Mouse (Mus musculus) adrenal gland, postnatal 10 days (tissue): ENCODE results near the gene Gm20075. TPM values are rescaled to one million over a fixed set of nuclear protein-coding genes. Genes with fewer than 3 reads are reported as not detected.
"Not testable (repeated sequence)": the region's sequence is repeated elsewhere in the genome, so short reads cannot be mapped to it uniquely, and the experiment has no call there.

Experiments
- DNase-seq: peaks from one replicate; pipeline ENCODE4 v3.0.0; 2021; ENCODE audit warnings: mixed read lengths
- long read RNA-seq, 2 experiments: library from polyadenylated mRNA; stranded (forward); transcript quantifications; one replicate each; pipeline ENCODE4 v2.0.0; 2021
- total RNA-seq, 2 experiments: library from RNA; stranded (reverse); gene quantifications; 2 replicates each; pipeline ENCODE4 v1.2.3; 2021

Gm20075 gene
- total RNA-seq, result 10 to 100 TPM; 19.1 to 23.2 TPM
- long read RNA-seq, experiment 1, transcript Gm20075-201 (1 exons, 2,161 nt), result major isoform, 5 of 5 reads
- long read RNA-seq, experiment 1, partial matches to known transcripts, result 0 of 5 reads
- long read RNA-seq, experiment 1, other reads (novel, unspliced or antisense), result 0 of 5 reads
- long read RNA-seq, experiment 2, partial matches to known transcripts, result 0 of 4 reads
- long read RNA-seq, experiment 2, other reads (novel, unspliced or antisense), result 0 of 4 reads

DNA sequence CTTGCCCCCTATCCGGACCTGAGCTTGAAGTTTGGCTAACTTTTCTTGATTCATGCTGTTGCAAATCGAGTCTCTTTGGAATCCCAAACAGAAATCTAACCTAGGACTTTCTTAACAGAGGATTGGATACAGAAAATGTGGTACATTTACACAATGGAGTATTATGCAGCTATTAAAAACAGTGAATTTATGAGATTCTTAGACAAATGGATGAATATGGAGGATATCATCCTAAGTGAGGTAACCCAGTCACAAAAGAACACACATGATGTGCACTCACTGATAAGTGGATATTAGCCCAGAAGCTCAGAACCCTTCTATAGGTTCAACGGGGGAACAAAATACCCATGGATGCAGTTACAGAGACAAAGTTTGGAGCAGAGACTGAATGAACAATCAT lies at the start of gene Gm20075:
TSS of gene Gm20075 (minus strand) at position 101 of the 400 bp plus-strand sequence.
- DNase-seq, result not testable (repeated sequence)

DNA sequence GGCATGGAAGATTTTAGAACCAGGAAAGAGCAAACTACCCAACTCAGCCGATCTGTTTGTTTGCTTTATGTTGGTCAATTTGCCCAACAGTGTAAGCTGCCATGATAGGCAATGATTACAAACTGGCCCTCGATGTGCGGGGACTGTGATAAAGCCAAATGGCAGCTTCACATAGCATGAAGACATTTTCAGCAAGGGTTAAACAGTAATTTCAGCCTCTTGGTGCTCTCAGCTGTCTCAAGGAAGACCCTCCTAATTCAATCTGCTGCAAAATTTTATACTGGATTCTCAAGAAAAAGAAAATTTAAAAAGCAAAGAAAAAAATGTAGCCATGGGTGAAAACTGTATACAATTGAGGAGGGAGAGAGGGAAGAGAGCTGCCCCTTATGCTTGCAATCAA lies 47.9 kb upstream of the Gm20075 start:
- DNase-seq, result no peak

DNA sequence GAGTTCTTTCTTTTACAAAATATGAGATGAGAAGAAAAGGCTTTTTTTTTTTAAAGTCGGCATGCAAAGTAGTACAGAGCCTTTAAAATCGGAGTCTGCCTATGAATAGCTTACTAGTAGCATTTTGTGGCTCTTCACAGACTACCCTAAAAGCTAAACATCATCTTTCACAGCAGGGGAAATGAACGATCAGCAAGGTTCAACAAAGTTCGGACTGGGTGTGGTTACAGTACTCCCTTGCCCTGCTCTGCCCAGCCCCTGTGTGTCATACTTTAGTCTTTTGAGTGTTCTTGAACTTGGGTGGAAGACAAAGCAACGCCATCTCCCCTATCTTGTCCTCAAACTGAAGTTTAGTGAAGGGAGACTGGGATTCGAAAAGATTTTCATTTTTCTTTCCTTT lies 45.5 kb upstream of the Gm20075 start:
- no peak for DNase-seq

DNA sequence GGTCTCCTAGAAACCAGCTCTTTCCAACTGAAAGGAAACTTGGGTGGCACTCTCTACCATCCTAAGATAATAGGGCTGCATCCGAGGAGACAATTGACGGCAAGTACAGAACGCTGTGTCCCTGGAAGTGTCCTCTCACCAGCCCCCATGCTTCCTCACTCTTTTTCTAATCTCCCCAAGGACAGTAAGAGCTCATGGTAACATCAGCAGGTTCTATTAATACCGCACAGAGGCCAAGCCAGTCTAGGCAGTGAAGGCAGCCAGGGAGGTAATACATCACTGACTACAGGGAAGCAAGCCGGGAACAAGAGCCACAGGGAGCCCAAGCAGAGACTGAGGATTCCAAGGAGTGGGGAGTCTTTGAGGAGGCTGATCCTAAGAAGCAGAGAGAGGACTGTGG lies 43.8 kb upstream of the Gm20075 start:
- DNase-seq, result peak; percentile 22

DNA sequence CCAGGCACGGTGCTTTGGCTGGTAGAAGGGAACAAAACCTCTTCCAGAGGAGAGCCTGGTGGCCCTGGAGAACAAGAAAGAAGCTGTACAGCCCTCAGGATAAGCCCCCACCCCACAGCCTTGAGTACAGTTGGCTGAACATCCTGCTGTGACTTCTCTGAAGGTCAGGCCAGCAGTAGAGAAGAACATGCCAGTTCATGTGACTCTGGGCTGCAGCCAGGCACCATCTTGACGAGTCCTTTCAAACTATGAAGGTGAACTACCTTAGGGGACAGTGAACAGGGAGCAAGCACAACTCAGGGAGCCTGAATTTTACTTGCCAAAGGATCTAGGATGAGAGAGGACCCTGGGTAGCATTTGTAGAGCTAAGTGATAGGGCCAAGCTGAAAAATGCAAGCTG lies 31.5 kb upstream of the Gm20075 start:
- no peak for DNase-seq

DNA sequence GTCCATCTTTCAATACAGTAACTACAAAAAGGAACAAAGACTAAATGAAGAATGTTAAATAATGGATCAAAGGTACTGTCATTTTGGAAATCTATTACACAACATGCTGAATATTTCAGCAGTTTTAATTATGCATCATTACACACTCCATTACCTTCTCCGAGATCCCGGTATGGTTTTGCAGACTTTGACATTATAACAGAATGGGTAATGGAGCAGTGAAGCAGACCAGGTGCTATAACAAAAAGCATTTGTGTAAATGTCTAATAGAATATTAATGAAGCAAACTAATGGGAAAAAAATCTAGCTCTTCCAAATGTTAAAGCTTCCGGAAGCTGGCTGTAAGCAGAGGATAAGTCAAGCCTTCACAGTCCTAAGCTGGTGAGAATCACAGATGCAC lies 29.6 kb upstream of the Gm20075 start:
- DNase-seq, result no peak

DNA sequence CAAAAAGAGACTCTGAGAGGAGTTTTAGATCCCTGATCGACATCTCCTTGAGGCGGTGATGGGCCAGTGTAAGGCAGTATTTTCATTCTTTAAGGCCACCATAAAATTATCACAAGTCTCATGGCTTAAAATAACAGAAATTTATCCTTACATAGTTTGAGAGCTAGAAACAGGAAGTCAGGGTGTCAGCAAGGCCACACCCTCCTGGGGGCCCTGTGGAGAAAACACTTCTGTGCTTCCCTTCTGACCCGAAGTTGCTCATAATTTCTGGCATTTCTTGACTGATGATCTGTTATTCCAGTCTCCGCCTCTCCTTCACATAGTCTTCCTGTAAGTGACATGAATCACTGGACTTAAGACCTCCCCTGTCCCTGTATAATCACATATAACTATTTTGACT lies 25.2 kb upstream of the Gm20075 start:
- no peak for DNase-seq

DNA sequence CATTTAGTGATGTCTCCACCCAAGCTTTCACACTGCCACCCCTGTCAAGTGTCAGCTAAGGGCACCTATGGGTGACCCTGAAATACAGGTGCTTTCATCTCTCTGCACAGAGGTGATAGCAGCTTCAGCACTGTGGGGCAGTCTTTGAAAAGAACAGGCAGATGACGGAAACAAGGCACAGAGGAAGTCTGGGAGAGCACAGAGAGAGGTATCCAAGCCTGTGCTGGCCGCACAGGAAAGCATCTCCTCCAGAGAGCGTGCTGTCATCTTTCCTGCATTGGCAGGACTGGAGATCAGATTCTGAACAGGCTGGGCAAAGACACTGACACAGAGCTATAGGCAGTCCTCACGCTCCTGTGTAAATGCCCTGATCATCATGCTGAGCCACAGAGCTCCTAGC lies 9.8 kb upstream of the Gm20075 start:
- no peak for DNase-seq

DNA sequence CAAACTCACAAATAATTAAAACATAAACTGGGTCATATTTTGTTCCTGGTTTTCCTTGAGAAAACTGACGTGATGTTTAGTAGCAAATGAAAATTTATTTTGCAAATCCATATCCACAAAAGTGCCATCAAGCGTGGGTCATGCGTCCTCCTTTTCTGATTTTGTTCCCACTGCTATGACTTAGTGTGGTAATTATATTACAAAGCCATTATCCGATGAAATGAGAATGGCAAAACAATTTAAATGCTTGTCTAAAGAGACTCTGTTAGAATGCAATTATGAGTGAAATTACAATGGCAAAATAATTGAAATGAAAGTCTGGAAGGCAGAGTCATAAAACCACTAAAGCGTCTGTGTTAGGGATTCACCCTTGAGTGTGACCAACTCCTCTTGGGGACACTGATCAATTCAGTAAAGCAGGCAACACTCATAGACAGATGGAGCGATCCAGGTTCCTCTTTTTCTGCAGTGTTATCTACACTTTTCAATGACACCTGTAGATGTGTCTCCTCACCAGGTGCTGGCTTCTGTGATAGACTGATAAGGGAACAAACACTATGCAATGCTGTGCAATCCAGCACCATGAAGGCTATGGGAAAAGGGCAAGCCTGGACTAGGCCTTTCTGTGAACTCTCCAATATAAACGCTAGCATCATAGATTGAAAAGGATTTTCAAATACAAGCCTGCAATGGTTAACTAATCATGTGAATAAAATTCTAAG lies 4.6 kb upstream of the Gm20075 start:
- DNase-seq, result no peak

DNA sequence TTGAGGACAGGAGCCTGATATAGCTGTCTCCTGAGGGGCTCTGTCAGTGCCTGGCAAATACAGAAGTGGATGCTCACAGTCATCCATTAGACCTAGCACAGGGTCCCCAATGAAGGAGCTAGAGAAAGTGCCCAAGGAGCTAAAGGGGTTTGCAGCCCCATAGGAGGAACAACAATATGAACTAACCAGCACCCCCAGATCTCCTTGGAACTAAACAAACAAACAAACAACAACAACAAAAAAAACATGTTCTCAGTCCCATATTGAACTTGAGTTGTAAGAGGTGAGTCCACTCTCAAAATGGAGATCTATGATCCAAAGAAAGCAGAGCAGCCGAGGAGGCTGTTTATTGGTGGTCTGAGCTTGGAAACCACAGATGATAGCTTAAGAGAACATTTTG lies 578 bp upstream of the Gm20075 start, which contains the start of gene Gm17190:
TSS of gene Gm17190 (plus strand) at position 301 of the 400 bp plus-strand sequence.
- DNase-seq, result not testable (repeated sequence)

DNA sequence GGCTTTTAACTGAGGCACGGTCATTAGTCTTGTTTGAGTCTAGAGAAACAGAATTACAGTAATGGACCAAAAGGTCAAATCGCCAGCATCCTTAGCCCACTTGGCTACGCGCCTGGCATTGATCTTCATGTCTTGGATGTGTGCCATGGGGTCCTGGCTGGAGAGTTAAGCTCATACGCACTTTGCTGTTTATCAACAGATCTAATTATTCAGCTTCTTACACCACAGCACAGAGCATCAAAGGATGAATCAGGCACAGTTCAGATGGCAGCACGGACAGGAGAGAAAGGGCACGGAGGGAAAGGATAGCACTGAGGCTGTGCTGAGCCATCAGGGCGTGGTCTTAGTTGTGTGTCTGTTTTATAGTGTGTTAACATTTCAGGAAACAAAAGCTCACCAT lies 7.6 kb downstream of the Gm20075 start:
- DNase-seq, result peak; percentile 20

DNA sequence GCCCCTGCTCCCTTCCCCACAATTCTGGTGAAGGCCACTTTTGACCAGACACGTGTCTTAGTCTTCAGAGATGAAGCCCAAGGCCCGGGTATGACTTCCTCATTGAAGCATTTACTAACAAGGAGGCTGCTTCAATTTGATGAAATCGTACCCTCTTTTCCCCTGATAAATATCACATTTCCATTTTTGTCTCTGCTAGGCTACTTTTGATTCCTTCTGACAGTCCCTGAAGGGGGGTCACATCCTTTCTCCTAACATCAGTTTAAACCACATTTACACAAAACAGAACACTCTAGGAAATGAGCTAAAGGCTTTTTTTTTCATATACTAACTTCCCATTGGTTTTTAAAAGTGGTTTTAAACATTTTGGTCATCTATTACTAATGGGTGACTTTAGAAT lies 28.4 kb downstream of the Gm20075 start:
- DNase-seq, result no peak

DNA sequence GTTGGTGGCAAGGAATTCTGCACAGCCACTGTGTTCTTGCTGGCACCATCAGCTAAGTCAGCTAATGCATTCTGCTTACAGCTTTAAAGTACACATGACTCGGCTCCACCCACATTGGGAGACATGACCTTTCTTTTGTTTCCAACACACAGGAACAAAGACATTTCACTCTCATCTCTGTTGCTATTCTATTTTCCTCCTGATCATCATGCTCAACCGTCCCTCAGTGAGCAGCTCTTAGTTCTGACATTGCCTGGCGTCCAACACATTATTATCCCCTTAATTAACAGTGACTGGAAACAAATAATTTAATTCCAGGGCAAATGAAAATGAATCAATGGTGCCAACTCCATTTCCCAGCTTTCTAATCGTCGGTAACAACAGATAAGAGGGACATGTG lies 35.8 kb downstream of the Gm20075 start:
- no peak for DNase-seq

DNA sequence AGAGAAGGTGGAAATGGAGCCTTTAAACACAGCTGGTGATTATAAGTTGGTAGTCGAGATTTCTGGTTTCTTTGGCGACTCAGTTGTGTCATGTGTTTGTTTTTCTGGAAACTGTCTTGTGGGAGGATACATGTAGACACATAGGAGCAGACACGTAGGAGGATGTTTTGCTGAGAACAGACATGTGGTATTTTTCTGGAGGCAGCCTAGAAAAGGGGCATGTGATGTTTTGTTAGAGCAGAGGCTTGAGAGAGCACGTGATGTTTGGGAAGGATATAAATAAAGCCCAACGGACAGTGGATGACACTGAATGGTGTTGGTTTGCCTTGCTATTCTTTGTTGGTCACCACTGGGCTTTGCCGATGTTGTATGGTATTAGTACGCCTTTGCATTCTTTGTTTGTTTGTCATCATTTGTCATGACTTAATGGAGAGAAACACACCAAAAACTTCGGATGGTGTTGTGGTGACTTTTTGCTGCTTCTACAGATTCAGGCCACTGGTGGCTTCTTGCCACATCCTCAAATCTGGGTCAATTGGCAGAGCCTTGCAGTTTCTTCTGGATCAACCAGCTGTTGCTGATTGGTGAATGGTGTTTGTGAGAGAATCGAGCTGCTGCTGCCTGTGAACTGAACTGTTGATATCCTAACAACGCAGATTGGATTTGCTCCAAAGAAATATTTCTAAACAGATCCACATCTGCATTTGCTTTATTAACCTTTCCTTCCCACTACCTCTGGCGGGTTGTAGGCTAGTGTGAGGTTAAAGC lies 40.7 kb downstream of the Gm20075 start:
- DNase-seq, result no peak

DNA sequence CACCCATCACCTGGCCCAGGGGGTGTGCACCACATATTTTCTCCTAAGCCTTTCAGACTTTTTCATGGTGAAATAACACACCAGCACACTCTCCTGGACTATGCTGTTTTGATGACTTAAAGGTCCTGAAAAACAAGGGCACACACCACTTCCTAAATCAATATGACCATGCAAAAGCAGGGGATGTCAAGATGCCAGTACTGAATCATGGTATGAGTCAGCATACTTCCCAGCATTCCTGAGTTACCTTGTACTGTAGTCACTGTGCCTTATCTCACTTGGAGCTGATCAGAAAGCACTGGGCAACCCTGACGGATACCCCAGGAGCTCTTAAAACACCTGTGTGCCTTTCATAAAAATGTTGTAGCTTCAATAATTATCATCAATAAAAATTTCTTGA lies 41.6 kb downstream of the Gm20075 start:
- no peak for DNase-seq

DNA sequence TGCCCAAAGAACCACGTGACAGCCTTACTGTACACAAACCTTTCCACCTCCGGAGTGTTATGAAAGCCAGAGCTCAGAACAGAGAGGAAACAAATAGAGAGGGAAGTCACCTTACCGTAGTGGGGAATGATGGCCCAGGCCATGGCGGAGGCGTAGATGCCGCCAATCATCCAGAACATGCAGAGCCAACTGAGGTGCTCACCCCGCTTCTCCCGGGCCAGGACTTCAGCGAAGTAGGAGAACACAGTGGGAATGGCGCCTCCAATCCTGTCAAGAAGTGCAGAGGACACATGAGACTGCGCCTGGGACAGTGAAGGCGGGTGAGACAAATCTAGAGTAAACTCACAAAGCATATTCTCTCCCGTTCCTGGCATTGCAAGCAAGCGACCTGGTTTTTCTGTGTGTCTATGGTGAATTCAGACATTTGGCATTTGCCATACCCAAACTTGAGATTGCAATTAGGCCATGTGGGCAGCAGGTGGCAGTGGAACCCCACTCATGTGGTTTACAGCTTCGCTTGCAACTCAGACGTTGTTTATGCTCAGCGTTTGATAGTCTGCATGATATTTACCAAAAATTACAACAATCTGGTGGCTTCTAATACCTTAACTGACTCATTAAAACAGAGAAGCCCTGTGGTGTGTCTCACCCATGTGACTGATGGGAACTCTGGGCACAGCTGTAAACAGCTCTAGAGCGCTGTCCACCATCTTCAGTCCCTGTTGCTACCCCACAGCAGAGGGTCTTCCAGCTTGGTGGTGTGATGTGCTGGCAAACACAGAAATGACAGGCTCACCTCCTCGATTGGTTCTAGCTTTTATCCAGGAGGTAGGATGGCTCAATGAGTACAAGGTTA lies 50.6 kb downstream of the Gm20075 start:
- peak; percentile 75 for DNase-seq

Other genes starting within 250 kb of the Gm20075 start
- gene Iqgap2, start 189.5 kb downstream of the Gm20075 start, total RNA-seq, result 10 to 100 TPM; 63.8 to 81.7 TPM
- not detected for gene Gm17190, start 678 bp upstream of the Gm20075 start, total RNA-seq
- 10 to 100 TPM in 1 of 2 experiments, 1 to 10 TPM in 1; 5.8 to 10.1 TPM for gene Sv2c, start 51.2 kb upstream of the Gm20075 start, total RNA-seq